Mouse (Mus musculus) kidney, postnatal 36 days (tissue): ENCODE data around the gene Bzw2.

ENCODE experiments used
- DNase-seq, 2 experiments: peaks; one replicate each; pipeline ENCODE4 v3.0.0; 2021 to 2022; ENCODE audit warnings: mixed read lengths in 2 of 2

Gene Bzw2

GRCm38 (mm10) chr12:36067538-36067937, 90.3 kb downstream of the Bzw2 start:
- DNase-seq: no peak

GRCm38 (mm10) chr12:36065911-36066310, 92.0 kb downstream of the Bzw2 start:
- DNase-seq: no peak

- no peak for DNase-seq
Observed at GRCm38 (mm10) chr12:36057699-36058098, 100.2 kb downstream of the Bzw2 start.

- DNase-seq: no peak
Observed at GRCm38 (mm10) chr12:36050276-36050675, 107.6 kb downstream of the Bzw2 start.

- no peak for DNase-seq
Observed at GRCm38 (mm10) chr12:36047593-36047992, 110.3 kb downstream of the Bzw2 start.

GRCm38 (mm10) chr12:36046196-36046595, 111.7 kb downstream of the Bzw2 start:
- no peak for DNase-seq

- DNase-seq: no peak
Observed at GRCm38 (mm10) chr12:36044691-36045090, 113.2 kb downstream of the Bzw2 start.

- DNase-seq: peak; percentile 88 to 92
Observed at GRCm38 (mm10) chr12:36042348-36042778, 115.5 kb downstream of the Bzw2 start, which contains the start of gene Tspan13. Gene Tspan13, minus strand, starts transcription at chr12:36042500.
